Mouse (Mus musculus) myocyte (in vitro differentiated cells): ENCODE results near the gene Srsf4.

ENCODE experiments used
- CEBPB ChIP-seq: IDR thresholded peaks from 2 replicates; pipeline ENCODE4 v1.6.1; 2011; ENCODE audit warnings: mild to moderate bottlenecking, moderate library complexity; ENCODE audit not compliant: poor library complexity, insufficient read depth, severe bottlenecking
- E2F4 ChIP-seq: IDR thresholded peaks from one replicate; pipeline ENCODE4 v1.6.1; 2011; ENCODE audit warnings: mild to moderate bottlenecking, control low read depth, moderate library complexity; ENCODE audit not compliant: insufficient read depth
- MAX ChIP-seq: IDR thresholded peaks from one replicate; pipeline ENCODE4 v1.6.1; 2011; ENCODE audit warnings: low read depth, mild to moderate bottlenecking, control low read depth
- MYOD1 ChIP-seq, 3 experiments: IDR thresholded peaks; one replicate each; pipeline ENCODE4 v1.6.1; 2011; ENCODE audit warnings: control low read depth in 2 of 3, low read depth in 2 of 3, mild to moderate bottlenecking in 2 of 3, moderate library complexity in 1 of 3; ENCODE audit not compliant: insufficient read length in 2 of 3, control insufficient read depth in 1 of 3
- MYOG ChIP-seq, 3 experiments: IDR thresholded peaks; one replicate each; pipeline ENCODE4 v1.6.1; 2011; ENCODE audit warnings: control low read depth in 2 of 3, low read depth in 2 of 3, mild to moderate bottlenecking in 2 of 3; ENCODE audit not compliant: insufficient read length in 2 of 3, control insufficient read depth in 1 of 3, insufficient read depth in 1 of 3
- POLR2A ChIP-seq: IDR thresholded peaks from one replicate; pipeline ENCODE4 v1.6.1; 2011; ENCODE audit warnings: low read depth, mild to moderate bottlenecking, control low read depth, moderate library complexity; ENCODE audit not compliant: insufficient read length
- POLR2AphosphoS2 ChIP-seq: IDR thresholded peaks from one replicate; pipeline ENCODE4 v1.6.1; 2011; ENCODE audit warnings: low read depth, control low read depth; ENCODE audit not compliant: insufficient read length
- REST ChIP-seq: IDR thresholded peaks from one replicate; pipeline ENCODE4 v1.6.1; 2011; ENCODE audit warnings: mild to moderate bottlenecking, control low read depth, moderate library complexity; ENCODE audit not compliant: insufficient read depth, insufficient read length
- TCF12 ChIP-seq: IDR thresholded peaks from one replicate; pipeline ENCODE4 v1.6.1; 2011; ENCODE audit warnings: mild to moderate bottlenecking, control low read depth; ENCODE audit not compliant: poor library complexity, insufficient read depth, severe bottlenecking
- TCF3 ChIP-seq: IDR thresholded peaks from one replicate; pipeline ENCODE4 v1.6.1; 2011; ENCODE audit warnings: low read depth, control low read depth; ENCODE audit not compliant: insufficient read length

- no peak for TF ChIP-seq POLR2AphosphoS2
- TF ChIP-seq POLR2A = no peak
- TF ChIP-seq MAX = no peak
- no peak for TF ChIP-seq MYOG (IDR thresholded peaks at IDR 0.05; ENCODE audit: control insufficient read depth in 1 of 3, insufficient read depth in 1 of 3, insufficient read length in 2 of 3, low read depth in 2 of 3)
- TF ChIP-seq E2F4 = no peak
- no peak for TF ChIP-seq CEBPB
- TF ChIP-seq REST = no peak
- TF ChIP-seq TCF12 = no peak
- TF ChIP-seq TCF3 = no peak
- TF ChIP-seq MYOD1 (IDR thresholded peaks at IDR 0.05; ENCODE audit: control insufficient read depth in 1 of 3, insufficient read length in 2 of 3, low read depth in 2 of 3) = no peak
Observed at GRCm38 (mm10) chr4:131947848-131948247, 74.4 kb downstream of the Srsf4 start.
